Mouse (Mus musculus): ENCODE results near the gene Sipa1l2. TPM values are rescaled to one million over a fixed set of nuclear protein-coding genes. Genes with fewer than 3 reads are reported as not detected.

Gene Sipa1l2
- polyA plus RNA-seq, 1 experiment from 2014 or later = 20.4 TPM

DNA sequence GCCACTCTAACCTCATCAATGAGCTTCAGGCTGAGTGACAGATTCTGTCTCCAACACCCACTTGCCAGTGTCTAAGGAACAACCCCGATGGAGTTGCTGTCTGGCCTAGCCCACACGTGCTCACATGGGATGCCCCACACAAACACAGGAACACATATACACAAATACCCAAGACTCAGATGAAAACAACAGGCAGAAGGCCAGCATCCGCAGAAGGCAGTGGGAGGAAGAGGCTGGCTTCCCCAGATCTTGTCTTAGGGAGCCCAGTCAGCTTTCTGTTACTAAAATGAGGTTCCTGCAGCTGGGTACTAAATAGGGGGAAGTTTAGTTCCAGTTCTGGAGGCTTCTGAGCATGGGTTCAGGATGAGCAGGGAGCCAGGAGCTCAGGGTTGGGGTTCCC is 66.8 kb downstream of the Sipa1l2 start:
- in situ Hi-C loops (cut with MboI; ENCODE audit: low pct_unique_long_range_greater_than_20kb) = no loop called here
- ATAC-seq (no peak), DNase-seq (ENCODE audit: low read depth, low spot score) (no peak)
- ChIA-PET CTCF (interaction anchor here (1.4 kb wide), 1 partner anchor 18 kb away, joined by 3 read pairs; no protein-coding TSS in a partner anchor), POLR2A (no interaction called here)
- TF ChIP-seq CTCF (IDR thresholded peaks at IDR 0.05) = no peak
- H3K27me3 ChIP-seq = no peaks in the 10 kb centered on the region

GRCm38 (mm10) chr8:125500005-125500404 is 69.6 kb downstream of the Sipa1l2 start:
- H3K27me3 ChIP-seq = no peaks in the 10 kb centered on the region
- ChIA-PET POLR2A (no interaction called here), CTCF (no interaction called here)
- ATAC-seq (no peak), DNase-seq (ENCODE audit: low read depth, low spot score) (no peak)
- in situ Hi-C loops (cut with MboI; ENCODE audit: low pct_unique_long_range_greater_than_20kb) = no loop called here
- TF ChIP-seq CTCF (IDR thresholded peaks at IDR 0.05) = no peak

DNA sequence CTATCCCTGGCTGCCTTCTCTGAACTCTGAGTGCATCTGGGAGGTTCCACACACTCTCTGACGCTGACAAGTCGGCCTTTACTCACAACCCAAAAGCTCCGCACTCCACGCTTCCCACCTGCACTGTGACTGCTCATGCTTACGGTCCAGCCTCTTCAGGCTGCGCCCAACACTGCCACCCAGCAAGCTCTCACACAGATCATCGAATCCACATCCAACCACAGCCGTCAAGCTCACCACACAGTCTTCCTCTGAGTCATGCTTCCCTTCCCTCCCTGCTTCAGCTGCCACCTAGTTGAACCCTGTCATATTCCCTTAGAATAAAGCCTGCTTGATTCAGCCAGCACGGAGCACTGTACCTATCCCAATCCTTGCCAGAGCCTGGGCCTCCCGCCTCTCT is 71.1 kb downstream of the Sipa1l2 start:
- CTCF ChIA-PET = interaction anchor here (1.2 kb wide), 1 partner anchor 9 kb away, joined by 3 read pairs; no protein-coding TSS in a partner anchor
- no peak for TF ChIP-seq CTCF (IDR thresholded peaks at IDR 0.05)
- peak; percentile 48 for DNase-seq (ENCODE audit: low read depth, low spot score)
- no peaks in the 10 kb centered on the region for H3K27me3 ChIP-seq
- POLR2A ChIA-PET = interaction anchor here (0.6 to 1.1 kb wide), 3 partner anchors 70 to 160 kb away, joined by 3 read pairs; no protein-coding TSS in a partner anchor
- peak; percentile 75 for ATAC-seq
- in situ Hi-C loops (cut with MboI; ENCODE audit: low pct_unique_long_range_greater_than_20kb) = no loop called here

- CTCF ChIA-PET = no interaction called here
- H3K27me3 ChIP-seq = no peaks in the 10 kb centered on the region
- no peak for ATAC-seq
- in situ Hi-C loops (cut with MboI; ENCODE audit: low pct_unique_long_range_greater_than_20kb) = no loop called here
- no peak for DNase-seq (ENCODE audit: low read depth, low spot score)
- no peak for TF ChIP-seq CTCF (IDR thresholded peaks at IDR 0.05)
- POLR2A ChIA-PET = no interaction called here
Measured at GRCm38 (mm10) chr8:125495545-125495944, 74.1 kb downstream of the Sipa1l2 start.

DNA sequence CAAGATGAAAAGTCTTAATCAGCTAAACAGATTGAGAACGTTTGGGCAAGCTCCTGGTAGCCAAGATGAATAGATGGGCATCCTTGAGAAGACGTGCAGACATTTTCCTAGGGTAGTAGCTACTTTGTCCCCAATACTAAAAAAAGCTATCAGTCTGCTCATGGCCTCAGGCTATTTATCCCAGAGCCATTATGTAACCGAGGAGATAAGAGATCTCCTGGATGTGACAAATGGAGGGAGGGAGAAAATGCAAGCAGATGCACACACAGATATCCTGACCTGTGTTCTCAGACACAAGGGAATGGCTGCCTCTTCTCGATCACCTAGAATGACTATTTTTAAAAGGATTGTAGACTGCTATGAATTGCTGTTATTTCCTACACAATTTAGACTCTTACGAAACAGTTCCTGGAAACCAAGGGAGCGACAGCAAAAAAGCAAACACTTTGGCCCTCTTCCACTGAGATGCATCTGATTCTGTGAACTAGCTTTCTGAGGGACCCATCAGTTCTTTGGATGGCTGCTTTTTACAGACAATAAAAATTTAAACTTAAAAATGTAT is 76.3 kb downstream of the Sipa1l2 start:
- POLR2A ChIA-PET = interaction anchor here (0.6 kb wide), 1 partner anchor 37 kb away, joined by 3 read pairs; no protein-coding TSS in a partner anchor

DNA sequence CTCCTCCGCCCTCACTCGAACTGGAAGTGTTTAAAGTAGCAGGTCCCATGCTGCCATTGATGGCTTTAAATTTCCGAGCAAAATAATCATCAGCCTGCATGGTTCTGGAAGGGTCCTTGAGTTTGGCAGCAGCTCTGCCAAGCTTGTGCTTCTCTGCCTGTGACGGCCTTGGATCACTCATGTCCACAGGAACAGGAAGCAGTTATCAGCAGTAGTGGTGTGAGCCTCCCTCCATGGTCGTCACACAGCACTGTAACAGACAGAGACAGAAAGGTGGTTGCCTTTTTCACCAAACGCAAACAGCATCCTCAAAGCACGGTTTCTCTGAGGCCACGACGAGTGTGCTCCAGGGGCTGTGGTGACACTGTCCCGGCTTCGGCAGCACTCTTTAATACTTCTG is 77.2 kb downstream of the Sipa1l2 start:
- ChIA-PET POLR2A (no interaction called here), CTCF (no interaction called here)
- H3K27me3 ChIP-seq = no peaks in the 10 kb centered on the region
- in situ Hi-C loops (cut with MboI; ENCODE audit: low pct_unique_long_range_greater_than_20kb) = loop anchor here (5.0 kb wide), 1 partner anchor 75 kb away; the partner anchor contains the start of gene Sipa1l2
- DNase-seq (ENCODE audit: low read depth, low spot score) (no peak), ATAC-seq (no peak)
- no peak for TF ChIP-seq CTCF (IDR thresholded peaks at IDR 0.05)

More for the DNA sequence above, 76.3 kb downstream of the Sipa1l2 start:
- H3K27me3 ChIP-seq = no peaks in the 10 kb centered on the region
- in situ Hi-C loops (cut with MboI; ENCODE audit: low pct_unique_long_range_greater_than_20kb) = loop anchor here (5.0 kb wide), 1 partner anchor 74 kb away; the partner anchor contains the start of gene Sipa1l2
- DNase-seq (ENCODE audit: low read depth, low spot score) (no peak), ATAC-seq (no peak)
- CTCF ChIA-PET = no interaction called here
- no peak for TF ChIP-seq CTCF (IDR thresholded peaks at IDR 0.05)

GRCm38 (mm10) chr8:125488747-125489146 is 80.9 kb downstream of the Sipa1l2 start:
- in situ Hi-C loops (cut with MboI; ENCODE audit: low pct_unique_long_range_greater_than_20kb) = no loop called here
- CTCF ChIA-PET = interaction anchor here (1.0 to 1.5 kb wide), 2 partner anchors 11 to 70 kb away, joined by 3 to 4 read pairs; no protein-coding TSS in a partner anchor

DNA sequence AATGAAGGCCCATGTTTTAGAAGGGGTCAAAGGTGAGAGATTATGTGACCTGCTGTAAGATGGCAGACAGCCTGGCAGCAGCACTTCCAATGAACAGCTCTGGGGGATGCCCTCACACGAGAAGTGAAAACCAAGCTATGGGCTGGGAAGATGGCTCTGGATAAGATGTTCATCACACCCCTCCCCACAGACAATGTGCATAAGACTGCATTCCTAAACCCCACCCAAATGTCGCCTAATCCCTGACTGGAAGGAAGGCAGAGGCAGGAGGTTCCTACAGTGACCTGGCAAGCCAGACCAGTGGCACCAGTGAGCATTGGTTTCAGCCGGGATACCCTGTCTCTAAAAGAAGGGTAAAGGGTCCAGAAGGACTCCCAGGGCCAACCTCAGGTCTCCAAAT is 83.9 kb downstream of the Sipa1l2 start:
- no peak for DNase-seq (ENCODE audit: low read depth, low spot score)
- TF ChIP-seq CTCF (IDR thresholded peaks at IDR 0.05) = no peak
- no peak for ATAC-seq
- no peaks in the 10 kb centered on the region for H3K27me3 ChIP-seq
- in situ Hi-C loops (cut with MboI; ENCODE audit: low pct_unique_long_range_greater_than_20kb) = no loop called here
- ChIA-PET POLR2A (no interaction called here), CTCF (no interaction called here)

More at GRCm38 (mm10) chr8:125488747-125489146, 80.9 kb downstream of the Sipa1l2 start:
- no peaks in the 10 kb centered on the region for H3K27me3 ChIP-seq
- TF ChIP-seq CTCF (IDR thresholded peaks at IDR 0.05) = no peak
- no peak for DNase-seq (ENCODE audit: low read depth, low spot score)
- ATAC-seq = no peak
- POLR2A ChIA-PET = interaction anchor here (1.2 kb wide), 1 partner anchor 8 kb away, joined by 3 read pairs; no protein-coding TSS in a partner anchor

GRCm38 (mm10) chr8:125484530-125485196 is 84.9 kb downstream of the Sipa1l2 start:
- in situ Hi-C loops (cut with MboI; ENCODE audit: low pct_unique_long_range_greater_than_20kb) = no loop called here
- CTCF ChIA-PET = interaction anchor here (0.9 kb wide), 1 partner anchor 18 kb away, joined by 3 read pairs; no protein-coding TSS in a partner anchor
- POLR2A ChIA-PET = interaction anchor here (0.6 kb wide), 1 partner anchor 83 kb away, joined by 3 read pairs; no protein-coding TSS in a partner anchor
- H3K27me3 ChIP-seq = no peaks in the 10 kb centered on the region
- no peak for ATAC-seq
- DNase-seq (ENCODE audit: low read depth, low spot score) = no peak
- TF ChIP-seq CTCF (IDR thresholded peaks at IDR 0.05) = no peak

DNA sequence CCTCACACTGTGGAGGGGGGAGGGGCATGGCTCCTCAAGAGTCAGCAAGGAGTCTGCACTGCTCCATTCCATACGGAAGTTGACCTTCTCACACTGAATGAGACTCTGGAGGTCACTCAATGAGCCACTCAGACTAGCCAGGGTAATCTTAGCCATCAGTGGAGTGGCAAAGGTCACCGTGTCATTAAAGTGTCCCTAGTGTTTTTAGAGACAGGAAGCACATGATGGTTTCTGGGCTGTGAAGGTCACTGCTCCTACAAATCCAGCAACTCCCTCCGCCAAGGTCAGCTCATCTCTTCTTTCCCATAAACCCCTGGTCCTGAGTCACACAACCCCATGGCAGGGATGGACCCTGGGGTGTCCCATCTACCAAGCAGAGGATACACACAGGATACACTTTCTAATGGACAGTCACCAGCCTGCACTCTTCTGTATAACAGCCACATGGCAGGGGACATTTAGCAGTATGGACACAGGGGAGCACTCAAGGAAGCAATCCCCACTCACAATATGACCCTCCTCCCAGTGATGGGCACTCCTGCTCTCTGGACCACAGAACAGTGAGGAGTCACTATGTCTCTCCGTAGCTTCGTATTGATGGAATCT is 87.0 kb downstream of the Sipa1l2 start:
- ChIA-PET CTCF (interaction anchor here (1.4 kb wide), 1 partner anchor 10 kb away, joined by 3 read pairs; no protein-coding TSS in a partner anchor), POLR2A (interaction anchor here (0.6 kb wide), 1 partner anchor 78 kb away, joined by 3 read pairs; no protein-coding TSS in a partner anchor)
- no peaks in the 10 kb centered on the region for H3K27me3 ChIP-seq
- no peak for TF ChIP-seq CTCF (IDR thresholded peaks at IDR 0.05)
- ATAC-seq (no peak), DNase-seq (ENCODE audit: low read depth, low spot score) (no peak)
- in situ Hi-C loops (cut with MboI; ENCODE audit: low pct_unique_long_range_greater_than_20kb) = no loop called here

Data from Patski (cell line).